Mouse (Mus musculus) left cerebral cortex, postnatal 36 days (tissue): ENCODE data around the gene Hsd17b6. TPM values are rescaled to one million over a fixed set of nuclear protein-coding genes. Genes with fewer than 3 reads are reported as not detected.

Experiments
- DNase-seq, 2 experiments: peaks; one replicate each; pipeline ENCODE4 v3.0.0; 2021 to 2022; ENCODE audit warnings: low spot score in 2 of 2, mixed read lengths in 1 of 2
- intact Hi-C: fragments of 180-260 bp; cut with DNase I; formaldehyde crosslinking; loops from one replicate; pipeline ENCODE4 v1.15.1; 2025
- total RNA-seq, 2 experiments: library from RNA; stranded (reverse); gene quantifications; 2 replicates each; pipeline ENCODE4 v1.2.3; 2021

Gene Hsd17b6
- total RNA-seq, 2 experiments from 2014 or later, result not detected

DNA sequence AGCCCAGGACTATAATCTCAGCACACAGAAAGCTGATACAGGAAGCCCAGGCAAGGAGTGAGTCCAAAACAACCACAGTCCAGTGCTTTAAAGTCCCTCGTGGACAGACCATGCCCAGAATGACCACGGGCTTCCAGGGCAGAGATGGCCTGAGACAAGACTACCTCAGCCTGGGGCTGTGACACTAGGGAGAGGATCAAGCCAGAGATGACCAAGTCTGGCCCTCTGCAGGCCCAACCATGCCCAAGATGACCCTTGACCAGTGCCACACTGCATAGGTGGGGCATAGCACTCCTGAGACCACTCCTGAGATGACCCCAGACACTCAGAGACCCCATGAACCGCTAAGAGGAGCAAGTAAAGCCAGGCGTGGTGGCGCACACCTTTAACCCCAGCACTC is 2.3 kb upstream of the Hsd17b6 start:
- DNase-seq, result no peak
- intact Hi-C loops, result loop anchor here (2.0 to 10.0 kb wide), 3 partner anchors 65 to 367 kb away; partner anchors contain the start of gene Stat6

DNA sequence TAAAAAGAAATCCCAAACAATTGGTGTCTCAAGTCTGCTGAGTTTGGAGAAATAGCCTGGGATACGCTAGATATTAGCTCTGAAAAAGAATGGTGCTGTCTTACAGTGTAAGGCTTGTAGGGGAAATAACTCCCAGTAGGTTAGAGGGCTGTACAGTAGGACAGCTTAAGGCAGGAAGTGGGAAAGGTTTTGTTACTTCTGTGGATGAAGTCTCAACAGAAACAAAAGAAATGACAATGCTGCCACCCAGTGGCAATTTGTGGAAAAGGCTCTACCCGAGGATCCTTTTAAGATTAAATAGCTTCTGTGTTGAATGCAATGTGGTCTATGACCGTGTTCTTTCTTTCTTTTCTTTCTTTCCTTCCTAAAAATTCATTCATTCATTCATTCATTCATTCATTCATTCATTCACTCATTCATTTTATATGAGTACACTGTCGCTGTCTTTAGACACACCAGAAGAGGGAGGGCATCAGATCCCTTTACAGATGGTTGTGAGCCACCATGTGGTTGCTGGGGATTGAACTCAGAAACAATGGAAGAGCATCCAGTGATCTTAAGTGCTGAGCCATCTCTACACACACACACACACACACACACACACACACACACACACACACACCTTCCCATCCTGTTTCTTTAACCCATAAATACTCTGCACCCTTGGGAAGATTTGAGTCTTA is 937 bp upstream of the Hsd17b6 start:
- intact Hi-C loops, result loop anchor here (1.0 to 10.0 kb wide), 4 partner anchors 52 to 366 kb away; partner anchors contain the start of gene Stat6
- peak; percentile 61 to 66 for DNase-seq

DNA sequence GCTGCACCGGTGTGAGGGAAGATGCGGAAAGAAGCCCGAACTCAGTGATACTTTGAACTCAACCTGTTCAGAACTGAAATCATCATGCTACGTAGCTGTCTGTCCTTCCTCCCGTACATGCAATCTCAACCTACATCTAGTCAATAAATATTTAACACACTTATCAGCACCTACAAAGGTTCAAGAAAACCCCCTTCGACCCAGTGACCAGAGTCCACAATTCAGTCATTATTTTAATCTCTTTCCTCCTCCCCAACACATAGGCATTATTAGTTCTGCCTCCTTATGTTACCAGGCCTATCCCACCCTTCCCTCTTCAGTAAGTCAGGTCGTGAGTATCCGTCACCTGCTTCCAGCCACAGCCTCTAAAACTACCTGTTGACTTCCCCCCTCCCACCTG is 1.9 kb downstream of the Hsd17b6 start:
- DNase-seq, result no peak
- intact Hi-C loops, result loop anchor here (5.0 to 10.0 kb wide), 2 partner anchors 311 to 363 kb away; partner anchors contain the start of gene Stat6

DNA sequence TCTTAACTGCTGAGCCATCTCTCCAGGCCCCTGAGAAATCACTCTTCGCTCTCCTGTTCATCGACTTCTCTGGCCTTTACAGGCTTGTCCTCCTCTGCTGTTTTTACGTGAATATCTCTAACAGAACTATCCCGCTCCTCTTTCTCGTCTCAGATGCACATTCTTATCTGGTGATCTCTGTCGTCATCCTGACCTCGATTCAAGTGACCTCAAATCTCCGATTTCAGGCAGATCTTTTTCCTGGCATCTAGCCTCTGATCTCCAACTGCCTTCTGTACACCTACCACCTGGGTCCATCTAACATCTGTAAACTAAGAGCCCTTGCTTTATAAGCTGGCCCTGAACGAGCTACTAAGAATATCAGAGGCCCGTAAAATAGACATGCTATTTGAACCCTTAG is 2.5 kb downstream of the Hsd17b6 start:
- intact Hi-C loops, result loop anchor here (5.0 to 10.0 kb wide), 2 partner anchors 310 to 363 kb away; partner anchors contain the start of gene Stat6

DNA sequence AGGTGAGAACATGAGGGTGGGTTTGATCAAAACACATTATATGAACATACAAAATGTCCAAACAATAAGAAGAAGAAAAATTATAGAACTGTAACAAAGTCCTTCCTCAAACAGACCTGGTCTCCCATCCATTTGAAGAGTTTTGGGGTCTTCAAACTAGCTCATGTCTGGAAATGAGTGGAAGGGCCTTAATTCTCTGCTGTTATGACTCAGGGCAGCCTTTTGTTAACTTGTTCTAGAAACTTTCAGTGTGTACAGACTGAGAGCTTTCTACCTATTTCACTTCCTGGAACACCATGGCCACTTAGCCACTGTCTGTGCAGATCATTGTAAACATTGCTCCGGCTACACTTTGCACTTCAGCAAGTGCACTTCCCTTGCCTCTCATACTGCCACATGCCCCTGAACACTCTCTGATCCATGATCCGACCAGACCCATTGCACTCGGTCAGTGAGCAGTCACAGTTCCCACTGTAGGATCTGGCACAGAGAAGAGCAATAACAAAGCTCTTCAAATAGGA is 4.1 kb downstream of the Hsd17b6 start:
- no peak for DNase-seq
- intact Hi-C loops, result loop anchor here (10.0 kb wide), 1 partner anchor 309 kb away; no protein-coding TSS in a partner anchor

More for the DNA sequence above, 2.5 kb downstream of the Hsd17b6 start:
- DNase-seq, result no peak

DNA sequence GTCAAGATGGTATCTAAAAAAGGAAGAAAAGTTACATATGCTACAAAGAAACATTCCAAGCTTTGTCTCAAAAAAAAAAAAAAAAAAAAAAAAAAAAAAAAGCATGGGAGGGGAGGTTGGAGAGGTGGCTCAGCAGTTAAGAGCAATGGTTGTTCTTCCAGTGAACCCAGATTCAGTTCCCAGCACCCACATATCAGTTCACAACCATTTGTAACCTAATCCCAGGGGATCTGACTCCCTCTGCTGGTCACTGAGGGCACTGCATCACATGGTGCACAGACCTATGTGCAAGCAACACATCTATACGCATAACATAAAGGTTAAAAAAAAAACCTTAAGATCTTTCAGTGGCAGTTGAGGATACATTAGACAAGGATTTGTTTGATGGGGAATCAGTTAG is 9.2 kb downstream of the Hsd17b6 start:
- intact Hi-C loops, result no loop called here
- DNase-seq, result no peak

DNA sequence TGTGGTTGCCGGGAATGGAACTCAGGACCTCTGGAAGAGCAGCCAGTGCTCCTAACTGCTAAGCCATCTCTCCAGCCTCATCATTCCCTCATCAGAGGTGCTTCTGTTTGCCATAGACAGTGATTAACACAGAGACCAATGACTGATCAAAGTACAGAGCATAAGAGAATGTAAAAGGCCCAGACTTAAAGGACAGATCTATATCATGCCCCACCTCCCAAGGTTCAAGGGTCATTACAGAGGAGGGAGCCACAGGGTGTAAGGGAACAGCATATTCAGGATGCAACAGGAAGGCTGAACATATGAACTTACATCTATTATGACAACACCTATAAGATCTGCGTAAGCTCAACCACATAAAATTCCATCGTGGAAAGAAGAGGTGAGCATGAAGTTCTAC is 10.7 kb downstream of the Hsd17b6 start:
- DNase-seq, result no peak
- intact Hi-C loops, result no loop called here

DNA sequence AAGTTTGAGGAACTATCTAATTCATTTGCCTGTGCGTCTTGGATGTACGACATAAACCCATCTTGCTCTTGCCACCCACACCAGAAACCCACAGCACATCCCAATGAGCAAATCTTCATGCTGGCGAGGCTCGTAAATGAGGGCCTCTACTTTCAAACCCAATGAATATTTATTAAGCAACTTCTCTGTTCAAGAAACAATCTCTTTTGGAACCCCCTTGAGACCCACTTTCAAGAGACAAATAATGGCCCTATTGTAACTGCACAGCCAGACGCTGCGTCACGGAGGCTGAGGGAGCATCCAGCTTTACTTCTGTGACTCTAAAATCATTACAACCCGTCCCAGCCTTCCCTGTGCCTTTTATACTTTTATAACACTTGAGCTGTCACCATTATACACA is 21.8 kb downstream of the Hsd17b6 start:
- intact Hi-C loops, result no loop called here
- DNase-seq, result no peak

DNA sequence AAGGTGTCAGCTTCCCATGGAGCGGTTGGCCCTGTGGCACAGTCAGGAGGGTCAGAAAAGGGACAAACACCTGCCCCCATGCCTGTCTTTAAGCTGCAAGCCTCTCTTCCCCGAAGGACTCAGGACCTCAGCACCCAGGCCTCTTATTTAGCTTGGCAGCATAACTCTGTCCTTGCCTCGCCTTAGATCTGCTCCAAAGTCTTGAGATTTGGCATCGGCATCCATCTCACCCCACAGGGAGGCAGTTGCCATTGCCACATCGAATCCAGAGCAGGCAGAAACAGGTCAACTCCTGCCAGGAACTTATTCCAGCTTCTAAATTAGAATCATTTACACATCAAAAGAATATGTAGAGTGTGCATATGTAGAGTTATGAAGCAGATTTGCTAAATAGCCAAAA is 22.8 kb downstream of the Hsd17b6 start:
- intact Hi-C loops, result no loop called here
- DNase-seq, result peak in 1 of 2 experiments; percentile 5

DNA sequence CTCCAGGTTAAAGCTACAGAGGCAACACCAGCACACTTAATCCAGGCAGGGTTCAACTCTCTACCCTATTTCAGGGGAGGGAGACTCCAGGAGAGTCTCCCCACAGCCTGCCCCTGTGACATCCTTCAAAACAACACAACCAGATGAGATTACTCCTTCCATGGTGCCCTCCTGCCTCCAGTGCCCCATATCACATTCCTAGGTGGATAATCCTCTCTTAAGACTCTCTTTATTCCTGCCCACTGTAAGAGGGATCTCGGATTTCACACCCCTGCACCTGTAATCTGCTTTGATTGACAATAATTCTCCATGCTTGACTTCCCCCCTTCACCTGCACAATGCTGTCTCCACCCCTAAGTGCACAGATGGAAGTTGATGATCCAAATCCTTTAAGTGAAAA is 31.9 kb downstream of the Hsd17b6 start:
- DNase-seq, result no peak
- intact Hi-C loops, result no loop called here

DNA sequence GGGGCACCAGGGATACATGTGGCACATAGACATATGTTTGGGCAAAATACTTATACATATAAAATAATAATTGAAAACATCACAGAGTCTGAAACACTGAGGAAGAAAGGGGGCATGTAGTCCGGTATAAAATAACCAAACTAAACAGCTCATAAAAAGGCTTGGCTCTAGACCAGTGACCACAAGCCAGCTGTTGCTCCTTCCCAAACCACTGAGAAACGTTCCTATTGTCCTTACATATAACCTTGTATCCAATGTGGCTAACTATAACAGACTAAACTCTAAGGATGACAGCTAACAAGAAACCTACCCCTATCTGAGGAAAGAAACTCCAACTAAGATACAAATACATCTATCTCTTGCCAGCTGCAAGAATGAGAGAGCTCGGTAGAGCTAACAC is 33.3 kb downstream of the Hsd17b6 start:
- no peak for DNase-seq
- intact Hi-C loops, result no loop called here

DNA sequence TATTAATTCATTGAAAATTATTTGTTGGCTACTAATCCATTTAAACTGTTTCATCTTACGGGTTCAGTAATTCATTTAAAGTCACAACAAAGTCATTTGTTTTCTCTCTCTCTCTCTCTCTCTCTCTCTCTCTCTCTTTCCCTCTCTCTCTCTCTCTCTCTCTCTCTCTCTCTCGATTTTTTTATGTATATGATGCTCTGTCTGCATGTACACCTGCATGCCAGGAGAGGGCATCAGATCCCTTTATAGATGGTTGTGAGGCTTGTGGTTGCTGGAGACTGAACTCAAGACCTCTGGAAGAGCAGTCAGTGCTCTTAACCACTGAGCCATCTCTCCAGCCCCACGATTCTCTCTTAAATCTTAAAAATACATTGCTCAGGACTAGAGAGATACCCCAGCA is 36.3 kb downstream of the Hsd17b6 start:
- intact Hi-C loops, result no loop called here
- no peak for DNase-seq

DNA sequence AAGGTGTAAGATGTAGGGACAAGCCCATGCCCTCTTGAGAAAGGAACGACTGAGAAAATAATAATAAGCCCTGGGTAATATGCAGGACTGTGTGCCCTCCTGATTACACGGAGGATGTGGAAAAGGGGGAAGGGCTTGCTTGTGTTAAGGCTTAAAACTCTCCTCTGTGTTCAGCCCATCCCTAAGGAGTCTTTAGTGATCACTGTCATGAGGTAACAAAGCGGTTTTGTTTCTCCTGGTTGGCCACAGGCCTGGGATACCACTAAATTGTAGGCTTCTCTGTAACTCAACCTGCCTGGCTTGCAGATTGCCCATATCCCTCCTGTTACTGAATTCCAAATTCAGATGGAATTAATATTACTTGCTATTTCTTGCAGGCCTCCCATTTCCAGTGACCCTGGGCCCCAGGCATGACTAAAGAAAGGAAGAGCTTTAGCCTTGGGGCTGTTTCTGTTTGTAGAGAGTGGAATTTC is 37.0 kb downstream of the Hsd17b6 start:
- intact Hi-C loops, result no loop called here
- DNase-seq, result no peak

DNA sequence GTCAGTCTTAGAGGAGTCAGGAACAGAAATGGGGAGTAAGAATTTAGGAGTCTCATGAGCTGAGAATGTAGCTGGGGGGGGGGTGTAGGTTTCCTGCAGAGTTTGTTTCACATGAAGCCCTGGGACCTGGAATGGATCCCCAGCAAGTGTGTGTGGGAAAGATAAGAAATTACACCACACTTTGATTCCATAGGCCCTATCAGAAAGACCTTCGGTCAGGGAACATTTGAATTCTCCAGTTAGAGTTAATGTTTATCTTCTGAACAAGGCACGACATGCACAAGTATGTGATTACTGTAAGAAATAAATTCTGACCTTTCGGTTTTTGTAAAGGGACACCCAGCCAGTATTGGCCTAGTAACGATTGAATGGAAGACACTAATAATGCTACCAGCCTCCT is 37.6 kb downstream of the Hsd17b6 start:
- intact Hi-C loops, result no loop called here
- DNase-seq, result no peak

DNA sequence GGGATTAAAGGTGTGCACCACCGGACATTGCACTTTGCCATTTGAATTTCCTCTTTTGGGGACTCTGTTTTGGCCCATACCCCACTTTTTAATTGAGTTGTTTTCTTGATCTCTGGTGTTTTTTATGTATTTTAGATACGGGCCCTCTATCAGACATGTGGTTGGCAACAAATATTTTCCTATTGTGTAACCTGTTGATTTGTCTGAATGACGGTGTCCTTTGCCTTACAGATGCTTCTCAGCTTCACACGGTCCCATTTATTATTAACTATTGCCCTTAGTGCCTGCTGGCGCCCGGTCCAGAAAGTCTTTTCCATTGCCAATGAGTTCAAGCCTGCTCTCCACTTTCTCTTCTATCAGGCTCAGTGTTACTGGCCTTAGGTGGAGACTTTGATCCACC is 40.9 kb downstream of the Hsd17b6 start:
- no peak for DNase-seq
- intact Hi-C loops, result no loop called here

DNA sequence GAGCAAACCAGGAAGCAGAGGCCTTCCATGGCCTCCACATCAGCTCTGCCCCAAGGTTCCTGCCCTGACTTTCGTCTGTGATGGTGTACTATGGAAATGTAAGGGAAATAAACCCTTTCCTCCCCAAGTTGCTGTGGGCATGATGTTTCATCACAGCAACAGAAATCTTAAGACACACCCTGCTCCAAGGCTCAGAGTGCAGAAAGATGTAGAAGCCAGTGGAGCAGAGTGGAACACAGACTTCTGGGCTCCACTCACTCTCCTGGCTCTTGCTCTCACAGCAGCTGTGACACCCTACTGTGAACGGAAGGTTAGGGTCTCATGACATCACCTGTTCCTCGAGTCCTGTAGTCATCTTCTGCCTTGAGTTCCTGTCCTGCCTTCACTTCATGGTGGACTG is 43.4 kb downstream of the Hsd17b6 start:
- no peak for DNase-seq
- intact Hi-C loops, result no loop called here

DNA sequence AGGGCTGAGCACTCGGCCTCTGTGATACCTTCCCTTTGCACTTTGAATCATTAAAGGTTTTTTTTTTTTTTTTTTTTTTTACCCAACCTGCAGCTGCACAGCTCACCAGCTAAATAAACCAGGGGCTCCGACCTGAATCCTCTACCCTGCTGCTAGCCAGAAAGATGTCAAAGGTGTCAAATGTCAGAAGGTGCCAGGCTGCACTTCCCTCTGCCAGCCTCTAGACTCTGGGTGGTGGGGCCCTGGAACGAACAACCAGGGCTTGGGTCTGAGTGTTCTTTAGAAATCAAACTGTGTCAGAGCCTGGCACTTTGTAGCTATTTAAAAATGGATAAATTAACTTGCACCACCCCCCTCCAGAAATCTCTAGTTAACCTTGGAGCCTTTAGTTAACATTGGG is 45.0 kb downstream of the Hsd17b6 start:
- intact Hi-C loops, result no loop called here

DNA sequence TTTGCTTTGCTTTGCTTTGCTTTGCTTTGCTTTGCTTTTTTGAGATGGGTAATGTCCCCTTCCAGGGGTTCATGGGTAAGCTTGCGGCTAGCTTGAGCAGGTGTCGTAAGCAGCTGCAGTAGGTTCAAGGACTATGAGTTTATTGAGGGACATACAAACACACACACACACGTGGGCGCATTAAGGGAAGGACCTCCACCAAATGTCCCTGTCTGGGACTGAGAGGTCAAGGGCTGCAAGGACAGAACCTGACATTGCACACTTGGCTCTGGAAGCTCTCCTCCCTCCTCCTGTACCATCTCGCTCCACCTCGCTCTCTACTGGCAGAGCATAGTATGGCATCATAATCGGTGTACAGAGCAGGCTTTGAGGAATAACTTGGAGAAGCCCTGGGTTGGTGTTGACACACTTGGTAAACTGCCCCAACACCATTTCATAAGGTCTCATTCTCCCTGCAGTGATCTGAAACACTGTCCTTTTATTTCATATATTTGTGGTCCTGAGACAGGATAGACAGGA is 48.2 kb downstream of the Hsd17b6 start:
- intact Hi-C loops, result no loop called here
- DNase-seq, result no peak

More for the DNA sequence above, 45.0 kb downstream of the Hsd17b6 start:
- DNase-seq, result no peak

DNA sequence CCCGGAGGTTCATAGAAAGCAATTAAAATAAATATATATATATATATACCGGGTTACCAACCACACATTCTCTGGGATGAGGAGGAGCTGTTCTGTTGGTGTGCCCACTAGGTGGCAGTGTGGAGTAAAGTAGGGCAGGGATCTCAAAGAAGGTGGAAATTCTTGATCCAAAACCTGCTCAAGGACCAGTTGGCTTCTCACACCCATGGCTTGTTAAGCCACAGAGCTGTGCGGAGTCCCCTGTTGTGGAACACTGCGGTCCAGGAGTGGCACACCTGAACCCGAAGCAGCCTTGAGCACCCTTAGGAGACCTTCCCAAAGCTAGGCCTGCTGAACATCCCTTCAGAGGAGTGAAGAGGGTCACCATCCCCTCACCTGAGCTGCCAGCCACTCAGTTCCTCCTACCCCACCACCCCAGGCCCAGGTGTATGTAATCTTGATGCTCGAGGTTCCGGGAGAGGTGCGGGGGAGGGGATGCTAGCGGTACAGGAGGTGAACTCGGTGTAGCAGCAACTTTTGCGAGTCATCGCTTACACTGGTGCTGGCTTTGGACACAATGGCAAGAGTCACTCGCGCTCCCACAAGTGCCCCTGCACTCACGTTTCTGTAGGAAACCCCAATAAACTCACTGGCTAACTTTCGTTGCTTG is 51.1 kb downstream of the Hsd17b6 start:
- intact Hi-C loops, result loop anchor here (1.0 kb wide), 1 partner anchor 52 kb away; no protein-coding TSS in a partner anchor
- DNase-seq, result peak; percentile 47 to 60

DNA sequence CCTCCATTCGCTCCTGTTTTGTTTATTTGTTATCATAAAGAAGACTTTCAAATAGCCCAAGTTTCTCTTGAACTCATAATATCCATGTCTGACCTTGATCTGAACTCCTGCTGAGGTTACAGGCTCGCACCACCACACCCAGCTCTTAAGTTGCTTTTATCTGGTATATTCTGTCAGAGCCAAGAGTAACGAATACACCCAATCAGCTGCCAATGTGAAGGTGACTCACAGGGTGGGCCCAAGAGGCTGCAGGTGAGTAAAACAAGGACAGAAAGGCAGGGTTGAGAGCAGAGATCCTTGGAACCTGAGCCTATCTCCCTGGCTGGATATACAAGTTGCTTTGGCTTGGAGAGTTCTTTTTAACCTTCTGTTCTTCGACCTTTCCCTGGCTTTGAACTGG is 52.4 kb downstream of the Hsd17b6 start:
- intact Hi-C loops, result no loop called here
- no peak for DNase-seq
